Mouse (Mus musculus) adrenal gland, adult (tissue): Measurements from ENCODE around the gene Ang2.

Experiments used
- DNase-seq, 2 experiments: peaks; one replicate each; pipeline ENCODE4 v3.0.0; 2022 to 2023; ENCODE audit warnings: low spot score in 1 of 2; ENCODE audit not compliant: inconsistent age in 2 of 2

The Ang2 gene

GRCm38 (mm10) chr14:51152249-51152870 lies 46.6 kb downstream of the Ang2 start:
- DNase-seq = no peak

- DNase-seq = no peak
Measured at GRCm38 (mm10) chr14:51150206-51150831, 48.6 kb downstream of the Ang2 start.

GRCm38 (mm10) chr14:51149164-51149563 lies 49.8 kb downstream of the Ang2 start:
- DNase-seq = no peak

DNA sequence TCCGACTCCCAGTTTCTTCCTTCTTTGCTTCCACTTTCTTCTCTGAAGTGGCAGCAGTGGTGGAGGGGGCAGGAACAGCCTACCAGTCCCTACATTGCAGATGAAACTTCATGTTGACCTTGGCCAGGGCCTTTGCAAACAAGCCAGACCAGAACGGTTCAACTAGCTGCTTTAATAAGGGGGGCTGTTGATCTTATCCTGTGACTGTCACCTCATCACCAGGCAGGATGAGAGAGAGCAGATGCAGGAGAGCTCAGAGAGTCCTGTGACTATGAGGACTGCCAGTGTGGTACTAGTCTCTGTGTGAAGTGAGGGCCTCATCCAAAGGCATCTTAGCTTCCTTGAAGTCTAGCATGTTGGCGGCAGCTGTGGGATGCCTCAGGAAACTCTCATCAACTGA lies 50.9 kb downstream of the Ang2 start:
- DNase-seq = peak in 1 of 2 experiments; percentile 39

DNA sequence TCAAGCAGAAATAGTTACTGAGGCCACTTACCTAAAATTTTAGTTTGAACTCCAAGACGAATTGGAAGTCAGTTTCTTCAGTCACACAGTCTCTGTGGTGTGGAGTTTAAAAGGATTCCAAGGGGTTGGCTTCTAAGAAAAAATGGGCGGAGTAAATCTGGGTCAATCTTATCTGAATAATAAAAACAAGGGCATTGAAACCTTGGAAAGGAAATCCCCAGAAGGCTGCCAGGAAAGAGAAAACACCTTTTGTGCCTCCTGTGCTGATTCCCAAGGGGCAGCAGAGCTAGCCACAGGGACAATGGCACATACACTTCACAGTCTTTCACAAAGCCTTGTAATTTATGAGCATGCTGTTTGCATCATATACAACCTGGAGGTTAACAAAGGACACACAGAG lies 52.3 kb downstream of the Ang2 start, which contains the start of gene Rnase1:
Rnase1 (minus strand) TSS at position 101 of the 400 bp plus-strand sequence.
- DNase-seq = peak in 1 of 2 experiments; percentile 49

- no peak for DNase-seq
Measured at GRCm38 (mm10) chr14:51145521-51145920, 53.4 kb downstream of the Ang2 start.
